In the genomic region with DNA sequence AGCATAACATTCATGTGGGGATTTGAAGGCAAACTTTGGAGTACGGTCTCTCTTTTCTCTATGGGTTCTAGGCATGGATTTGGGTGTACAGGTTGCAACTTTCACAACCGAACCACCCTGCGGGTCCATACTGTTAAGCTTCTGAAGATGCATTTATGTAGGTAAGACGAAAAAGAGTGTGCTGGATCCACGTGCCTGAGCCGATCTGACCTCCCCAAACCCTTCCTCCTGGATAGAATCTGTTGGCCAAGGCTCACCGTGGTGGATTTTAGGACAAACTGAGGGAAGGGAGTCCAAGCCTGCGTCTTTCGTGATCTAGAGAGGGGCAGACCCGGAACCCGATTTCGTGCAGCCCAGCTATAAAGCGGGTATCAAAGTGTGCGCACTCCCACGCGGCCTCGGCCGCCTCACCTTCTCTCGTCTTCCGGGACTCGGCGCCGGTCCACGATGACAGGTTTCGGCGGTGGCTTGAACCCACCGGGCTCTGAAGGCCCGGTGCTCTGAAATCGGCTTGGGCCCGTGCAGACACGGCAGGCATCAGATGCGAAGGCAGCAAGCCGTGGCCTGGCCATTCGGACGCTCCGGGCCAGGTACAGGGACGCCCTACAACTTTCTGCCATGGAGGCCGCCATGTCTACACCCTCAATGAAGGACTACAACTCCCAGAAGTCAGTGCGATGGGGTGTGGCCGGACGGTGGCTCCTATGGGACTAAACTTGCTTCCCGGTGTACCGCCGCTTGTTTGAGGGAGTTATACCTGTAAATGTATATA, we compare ENCODE assay signal across 8 mouse cellular contexts. TPM values are rescaled to one million over a fixed set of nuclear protein-coding genes. Genes with fewer than 3 reads are reported as not detected.
DNase-seq lines count a peak whose midpoint lies in the region; ATAC-seq lines count a peak whose summit lies in the region.

Gene Mrpl19 (minus strand): TSS at position 663 of the 772 bp plus-strand sequence.

- peak within 1 kb of the TSS; percentile 68 for H3K4me2 ChIP-seq in heart, embryonic 14.5 days (ENCODE audit: low read length)
- peak within 1 kb of the TSS; percentile 78 for H3K4me2 ChIP-seq in liver, embryonic 13.5 days
- peak within 1 kb of the TSS; percentile 72 for H3K4me2 ChIP-seq in stomach, embryonic 16.5 days (ENCODE audit: low read depth, low read length)

- WGBS in heart, embryonic 14.5 days: under 1% methylated on average over 44 of the region's 44 CpGs
- under 1% methylated on average over 44 of the region's 44 CpGs for WGBS in liver, embryonic 13.5 days (ENCODE audit: insufficient replicate concordance)
- WGBS in stomach, embryonic 16.5 days: under 1% methylated on average over 44 of the region's 44 CpGs

- peak within 1 kb of the TSS; percentile 80 for H3K9ac ChIP-seq in heart, embryonic 14.5 days (ENCODE audit: low read length)
- peak within 1 kb of the TSS; percentile 84 for H3K9ac ChIP-seq in liver, embryonic 13.5 days
- peak within 1 kb of the TSS; percentile 83 for H3K9ac ChIP-seq in stomach, embryonic 16.5 days (ENCODE audit: low read length)

- 0 out of 2 replicates have a peak within 1 kb of the TSS, but pooled peaks have one; percentile 44 for H3K27ac ChIP-seq in brown adipose tissue, adult 24 weeks (replicated peaks; ENCODE audit: low read depth, low read length)
- no peak within 1 kb of the TSS; a peak in 1 of 4 replicates for H3K27ac ChIP-seq in heart, embryonic 14.5 days (replicated peaks in 1 of 2; ENCODE audit: control insufficient read depth in 1 of 2, insufficient read depth in 1 of 2, low read depth in 2 of 2, low read length in 2 of 2)
- H3K27ac ChIP-seq in liver, embryonic 13.5 days: no peak within 1 kb of the TSS; the same call in 1 of the 2 replicates
- no peak within 1 kb of the TSS for H3K27ac ChIP-seq in stomach, embryonic 16.5 days (ENCODE audit: low read length)

- no peaks in the 10 kb centered on the region for H3K27me3 ChIP-seq in heart, embryonic 14.5 days (ENCODE audit: control insufficient read depth, insufficient read depth, low read length)
- no peaks in the 10 kb centered on the region for H3K27me3 ChIP-seq in liver, embryonic 13.5 days
- no peaks in the 10 kb centered on the region for H3K27me3 ChIP-seq in stomach, embryonic 16.5 days (ENCODE audit: control insufficient read depth, insufficient read depth, low read length)

- peak; percentile 90 for ATAC-seq in heart, embryonic 14.5 days (ENCODE audit: insufficient number of reproducible peaks, insufficient read depth, low FRiP score, low read depth)
- ATAC-seq in liver, embryonic 13.5 days (ENCODE audit: low read depth): peak; percentile 96
- ATAC-seq in stomach, embryonic 16.5 days (ENCODE audit: insufficient read depth, low FRiP score): peak; percentile 95

- peak within 1 kb of the TSS; percentile 85 for H3K4me3 ChIP-seq in brown adipose tissue, adult 24 weeks (ENCODE audit: insufficient read depth, low read depth, low read length)
- H3K4me3 ChIP-seq in heart, embryonic 14.5 days (ENCODE audit: control insufficient read depth in 1 of 2, insufficient read depth in 1 of 2, low read depth in 1 of 2, low read length in 2 of 2): peak within 1 kb of the TSS; percentile 78 to 89
- peak within 1 kb of the TSS; percentile 82 for H3K4me3 ChIP-seq in liver, embryonic 13.5 days (replicated peaks)
- H3K4me3 ChIP-seq in stomach, embryonic 16.5 days (replicated peaks; ENCODE audit: low read length): peak within 1 kb of the TSS; percentile 68

- H3K4me1 ChIP-seq in brown adipose tissue, adult 24 weeks (ENCODE audit: control insufficient read depth, insufficient read depth, insufficient read length, low read length): peaks cover 7% of the 10 kb centered on the region; the same call in 1 of the 2 replicates
- peaks cover 3 to 10% of the 10 kb centered on the region in 2 experiments; a peak in 3 of 4 replicates for H3K4me1 ChIP-seq in heart, embryonic 14.5 days (ENCODE audit: control insufficient read depth in 2 of 2, insufficient read depth in 2 of 2, low read length in 2 of 2)
- peaks cover 20% of the 10 kb centered on the region for H3K4me1 ChIP-seq in liver, embryonic 13.5 days (replicated peaks)
- H3K4me1 ChIP-seq in stomach, embryonic 16.5 days (ENCODE audit: control insufficient read depth, insufficient read depth, low read length): peaks cover 7% of the 10 kb centered on the region; the same call in 1 of the 2 replicates

- H3K36me3 ChIP-seq in heart, embryonic 14.5 days (ENCODE audit: control insufficient read depth, insufficient read depth, low read length): peaks cover 36% of the 10 kb centered on the region
- peaks cover 32% of the 10 kb centered on the region for H3K36me3 ChIP-seq in liver, embryonic 13.5 days
- H3K36me3 ChIP-seq in stomach, embryonic 16.5 days (ENCODE audit: control insufficient read depth, insufficient read depth, low read length): peaks cover 17% of the 10 kb centered on the region; the same call in 1 of the 2 replicates

- no peaks in the 10 kb centered on the region for H3K9me3 ChIP-seq in heart, embryonic 14.5 days (ENCODE audit: control insufficient read depth, low read length)
- no peaks in the 10 kb centered on the region for H3K9me3 ChIP-seq in liver, embryonic 13.5 days (replicated peaks)
- H3K9me3 ChIP-seq in stomach, embryonic 16.5 days (replicated peaks; ENCODE audit: control insufficient read depth, low read length): no peaks in the 10 kb centered on the region

- DNase-seq in CD4-positive, CD25-positive, alpha-beta regulatory T cell, adult 2 months (ENCODE audit: low read depth, low spot score): peak; percentile 93
- DNase-seq in fibroblast of lung, adult 2 months (ENCODE audit: low read depth): peak; percentile 73
- DNase-seq in kidney, postnatal 14 days: peak; percentile 94
- DNase-seq in liver, embryonic 13.5 days: peak; percentile 83
- DNase-seq in neural tube, embryonic 10.5 days (ENCODE audit: extremely low spot score, low spot score): peak; percentile 89

RNA-seq across cellular contexts. Expression of gene Mrpl19, which starts in this region (rescaled TPM):
- polyA plus RNA-seq in brown adipose tissue, adult 24 weeks (2012; ENCODE audit: insufficient read depth, insufficient read length, missing spikeins): 31.9 and 37.0 TPM in 2 replicates
- polyA plus RNA-seq in heart, embryonic 14.5 days (2014; fragmentation: Nextera tagmentation; extraction: Ambion mirVana): 47.0 and 47.6 TPM in 2 replicates
- polyA plus RNA-seq in liver, embryonic 13.5 days (2015; fragmentation: Nextera tagmentation; extraction: Ambion mirVana): 37.9 and 46.3 TPM in 2 replicates
- 49.9 and 50.9 TPM in 2 replicates for polyA plus RNA-seq in stomach, embryonic 16.5 days (2015; fragmentation: Nextera tagmentation; extraction: Ambion mirVana)
